Mouse (Mus musculus) left cerebral cortex, postnatal 14 days (tissue): ENCODE measurements around the gene Foxn4. TPM values are rescaled to one million over a fixed set of nuclear protein-coding genes. Genes with fewer than 3 reads are reported as not detected.
A peak's percentile ranks its signal among the peaks of the same experiment; 100 is the strongest.

Experiments
- DNase-seq, 2 experiments: peaks; one replicate each; pipeline ENCODE4 v3.0.0; 2021 to 2022; ENCODE audit warnings: low spot score in 2 of 2, mixed read lengths in 1 of 2
- intact Hi-C: fragments of 180-260 bp; cut with DNase I; formaldehyde crosslinking; loops from one replicate; pipeline ENCODE4 v1.15.1; 2025
- long read RNA-seq, 2 experiments: library from polyadenylated mRNA; stranded (forward); transcript quantifications; one replicate each; pipeline ENCODE4 v2.0.0; 2021
- total RNA-seq, 2 experiments: library from RNA; stranded (reverse); gene quantifications; 2 replicates each; pipeline ENCODE4 v1.2.3; 2021

The Foxn4 gene
- not detected for total RNA-seq
- long read RNA-seq, experiment 1, result 0 reads
- long read RNA-seq, experiment 2, result 0 reads

DNA sequence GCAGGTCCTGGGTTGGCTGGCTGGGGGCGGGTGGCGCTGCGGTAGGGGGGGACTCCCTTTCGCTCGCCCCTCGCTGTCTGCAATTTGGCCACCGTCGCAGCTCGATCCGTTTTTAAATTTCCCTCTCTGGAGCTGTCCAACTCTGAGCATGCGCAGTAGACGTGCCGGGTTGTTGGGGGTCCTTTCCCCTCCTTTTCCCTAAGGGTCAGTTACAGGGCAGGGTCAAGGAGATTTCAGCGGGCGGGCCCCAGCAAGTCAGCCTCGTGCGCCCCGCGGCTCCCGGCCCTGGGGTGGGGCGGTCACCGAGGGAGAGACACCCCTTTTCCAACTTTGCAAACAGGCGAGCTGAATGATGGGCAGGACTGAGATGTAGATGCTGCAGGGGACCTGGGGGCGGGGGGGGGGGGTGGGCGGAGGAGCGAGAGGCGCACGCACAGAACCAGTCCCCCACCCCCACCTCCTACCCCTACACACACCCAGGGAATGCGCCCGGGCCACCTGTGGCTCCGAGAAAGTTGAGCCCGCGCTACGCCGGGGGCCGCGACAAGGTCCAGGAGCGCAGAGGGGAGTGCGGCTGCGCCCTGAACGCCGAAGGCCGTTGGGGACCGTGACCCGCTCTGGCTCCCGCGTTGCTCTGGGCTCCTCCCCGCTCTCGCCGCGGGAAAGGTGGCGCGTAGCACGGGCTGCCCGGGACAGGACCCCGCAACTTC lies at the start of gene Foxn4:
Gene Foxn4 (minus strand): TSS at position 115 of the 710 bp plus-strand sequence.
- intact Hi-C loops, result no loop called here

GRCm38 (mm10) chr5:114323105-114323790 lies 49.6 kb upstream of the Foxn4 start:
- intact Hi-C loops, result no loop called here
- DNase-seq, result no peak

More for the DNA sequence above, at the start of gene Foxn4:
- DNase-seq, result no peak

DNA sequence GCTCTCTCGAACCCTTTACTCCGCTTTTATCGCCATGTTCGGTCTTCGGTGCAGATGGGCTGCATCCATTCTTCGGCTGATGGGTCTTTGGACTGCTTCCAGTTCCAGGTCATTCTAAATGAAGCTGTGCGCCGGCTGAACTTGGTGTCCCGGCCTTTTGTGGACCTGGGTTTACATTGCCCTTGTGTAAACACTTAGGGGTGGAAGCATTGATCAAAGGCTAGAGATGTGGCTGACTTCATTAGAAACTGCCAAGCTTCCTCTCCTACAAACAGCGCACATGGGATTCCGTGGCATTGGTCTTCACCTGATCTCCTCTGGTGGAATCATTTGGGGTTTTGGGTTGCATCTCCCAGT lies 36.1 kb upstream of the Foxn4 start:
- DNase-seq, result no peak
- intact Hi-C loops, result loop anchor here (1.0 to 10.0 kb wide), 3 partner anchors 61 to 135 kb away; partner anchors contain the start of genes Kctd10 and Ube3b

DNA sequence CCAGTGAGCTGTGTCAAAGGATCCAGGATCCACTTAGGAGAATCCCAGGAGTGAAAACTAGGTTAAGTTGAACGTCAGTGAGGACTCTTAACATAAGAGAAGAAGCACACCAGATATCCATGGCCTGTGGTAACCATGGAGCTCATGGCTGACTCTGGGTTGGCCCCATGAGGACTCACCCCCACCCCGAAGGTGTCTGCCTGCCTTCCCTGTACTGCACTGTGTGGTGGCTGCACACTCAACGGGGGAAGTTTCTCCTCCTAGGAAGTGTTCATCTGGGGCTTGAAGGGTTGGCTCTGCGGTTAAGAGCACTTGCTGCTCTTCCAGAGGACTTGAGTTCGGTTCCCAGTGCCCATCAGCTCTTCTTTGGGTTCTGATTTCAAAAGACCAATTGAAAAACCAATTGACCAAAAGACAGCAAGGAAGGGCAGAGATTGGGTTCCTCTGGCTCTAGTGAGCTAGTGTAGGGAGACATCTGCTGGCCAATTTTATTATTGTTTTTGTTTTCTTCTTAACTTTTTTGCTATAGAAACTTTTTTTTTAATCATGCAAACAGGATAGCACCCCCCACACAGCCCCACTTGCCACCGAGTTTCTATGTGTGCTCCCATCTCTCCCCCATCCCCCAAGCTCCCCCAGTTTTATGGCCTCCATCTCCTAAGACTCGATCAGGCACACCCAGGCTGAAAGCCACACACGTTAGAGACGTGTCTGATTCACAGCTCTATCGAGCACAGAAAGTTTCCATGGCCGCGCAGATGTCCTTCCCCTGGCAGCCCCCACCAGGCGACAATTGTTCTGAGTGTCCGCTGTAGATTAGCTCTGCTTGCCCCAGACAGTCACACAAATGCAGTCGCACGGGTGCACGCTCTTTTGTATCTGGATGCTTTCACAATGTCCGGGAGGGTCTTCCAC lies 35.4 kb upstream of the Foxn4 start:
- peak; percentile 12 to 68 for DNase-seq
- intact Hi-C loops, result loop anchor here (1.0 to 10.0 kb wide), 2 partner anchors 61 to 134 kb away; no protein-coding TSS in a partner anchor

DNA sequence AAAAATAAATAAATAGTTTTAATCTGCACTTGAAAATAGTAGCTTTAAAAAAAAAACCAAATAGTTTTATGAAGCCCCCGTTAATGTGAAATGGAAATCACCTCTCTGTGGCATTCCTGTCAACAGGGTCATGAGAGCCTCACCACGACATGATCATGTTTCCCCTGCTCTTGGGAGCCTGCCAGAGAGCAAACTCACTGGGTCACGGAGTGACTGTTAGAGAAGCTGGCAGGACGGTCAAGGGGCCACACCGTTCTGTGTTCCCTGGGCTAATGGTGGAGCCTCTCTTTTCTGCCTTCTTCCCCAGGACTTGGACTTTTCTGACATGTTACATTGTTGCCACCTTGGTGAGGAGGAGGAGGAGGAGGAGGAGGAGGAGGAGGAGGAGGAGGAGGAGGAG lies 32.9 kb upstream of the Foxn4 start:
- DNase-seq, result no peak
- intact Hi-C loops, result loop anchor here (10.0 kb wide), 1 partner anchor 132 kb away; no protein-coding TSS in a partner anchor

DNA sequence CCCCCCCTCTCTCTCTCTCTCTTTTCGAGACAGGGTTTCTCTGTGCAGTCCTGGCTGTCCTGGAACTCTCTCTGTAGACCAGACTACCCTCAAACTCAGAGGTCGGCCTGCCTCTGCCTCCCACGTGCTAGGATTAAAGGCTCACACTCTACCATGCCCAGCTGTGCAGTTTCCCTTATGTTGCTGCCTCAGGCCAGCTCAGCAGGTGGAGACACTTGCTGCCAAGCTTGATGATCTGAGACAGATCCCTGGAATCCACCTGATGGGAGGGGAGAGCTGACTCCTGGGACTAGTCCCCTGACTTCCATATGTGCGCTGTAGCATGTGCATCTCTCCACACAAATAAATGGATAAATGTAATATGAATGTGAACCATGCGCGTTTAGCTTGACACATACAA lies 29.6 kb upstream of the Foxn4 start:
- intact Hi-C loops, result loop anchor here (10.0 kb wide), 1 partner anchor 128 kb away; no protein-coding TSS in a partner anchor
- DNase-seq, result no peak

- no peak for DNase-seq
- intact Hi-C loops, result loop anchor here (2.0 to 10.0 kb wide), 2 partner anchors 33 to 125 kb away; no protein-coding TSS in a partner anchor
Observed at GRCm38 (mm10) chr5:114299883-114300610, 26.4 kb upstream of the Foxn4 start.

DNA sequence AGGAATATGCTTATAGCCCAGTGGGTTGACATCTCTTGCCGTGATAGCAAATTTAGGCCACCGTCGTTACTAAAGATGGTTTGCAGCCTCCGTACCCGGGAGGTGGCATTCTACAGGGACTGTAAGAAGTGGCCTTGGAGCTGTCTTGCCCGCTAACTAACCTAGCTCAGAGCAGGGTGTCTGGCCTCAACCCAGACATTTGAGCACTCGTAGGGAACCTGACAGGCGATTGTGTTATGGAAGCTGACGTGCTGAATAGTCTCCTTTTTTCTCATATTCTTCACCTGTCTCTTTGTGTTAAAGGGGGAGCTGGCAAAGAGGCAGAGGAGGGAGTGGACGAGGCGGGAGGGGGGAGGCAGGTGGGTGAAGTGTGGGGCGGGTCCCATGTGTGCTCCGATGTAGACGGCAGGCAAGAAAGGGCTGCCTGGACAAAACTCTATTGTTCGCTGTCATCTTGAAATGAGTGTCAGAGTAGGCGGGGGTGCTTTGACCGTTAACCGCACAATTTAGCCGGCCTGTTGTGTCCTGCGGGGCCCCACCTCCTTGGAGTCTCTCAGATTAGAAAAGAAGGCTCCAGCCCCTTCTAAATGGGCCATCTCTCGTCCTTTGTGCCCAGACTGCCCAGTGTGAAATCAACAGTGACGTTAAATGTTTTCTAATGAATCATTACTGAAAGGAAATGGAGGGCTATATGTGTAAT lies 25.7 kb upstream of the Foxn4 start:
- DNase-seq, result no peak
- intact Hi-C loops, result no loop called here

DNA sequence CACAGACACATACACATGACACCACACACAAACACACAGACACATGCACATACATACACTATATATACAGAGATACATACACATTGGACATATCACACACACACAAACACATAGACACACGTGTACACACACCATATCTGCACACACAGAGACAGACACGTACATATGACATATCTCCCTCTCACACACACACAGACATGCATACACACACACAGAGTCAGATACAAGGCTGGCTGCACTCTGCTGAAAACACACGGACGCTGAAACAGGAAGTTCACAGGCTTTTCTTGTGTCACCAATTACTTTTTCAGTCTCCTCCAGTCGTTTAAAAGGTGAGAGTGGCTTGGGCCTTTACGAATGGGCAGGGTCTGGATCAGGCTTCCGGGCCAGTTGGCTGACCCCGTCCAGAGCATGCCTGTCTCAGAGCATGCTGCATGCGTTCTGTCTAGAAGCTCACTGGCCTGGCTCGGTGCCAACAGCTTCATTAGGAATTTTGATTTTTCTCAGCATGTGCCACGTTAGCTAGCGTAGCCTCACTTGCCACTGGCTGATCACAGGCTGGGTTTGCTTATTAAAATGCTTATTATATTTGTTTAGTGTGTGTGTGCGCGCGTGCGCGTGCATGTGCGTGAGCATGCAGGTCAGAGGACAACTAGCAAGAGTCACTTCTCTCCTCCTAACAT lies 24.7 kb upstream of the Foxn4 start:
- intact Hi-C loops, result no loop called here
- DNase-seq, result peak; percentile 12 to 19

DNA sequence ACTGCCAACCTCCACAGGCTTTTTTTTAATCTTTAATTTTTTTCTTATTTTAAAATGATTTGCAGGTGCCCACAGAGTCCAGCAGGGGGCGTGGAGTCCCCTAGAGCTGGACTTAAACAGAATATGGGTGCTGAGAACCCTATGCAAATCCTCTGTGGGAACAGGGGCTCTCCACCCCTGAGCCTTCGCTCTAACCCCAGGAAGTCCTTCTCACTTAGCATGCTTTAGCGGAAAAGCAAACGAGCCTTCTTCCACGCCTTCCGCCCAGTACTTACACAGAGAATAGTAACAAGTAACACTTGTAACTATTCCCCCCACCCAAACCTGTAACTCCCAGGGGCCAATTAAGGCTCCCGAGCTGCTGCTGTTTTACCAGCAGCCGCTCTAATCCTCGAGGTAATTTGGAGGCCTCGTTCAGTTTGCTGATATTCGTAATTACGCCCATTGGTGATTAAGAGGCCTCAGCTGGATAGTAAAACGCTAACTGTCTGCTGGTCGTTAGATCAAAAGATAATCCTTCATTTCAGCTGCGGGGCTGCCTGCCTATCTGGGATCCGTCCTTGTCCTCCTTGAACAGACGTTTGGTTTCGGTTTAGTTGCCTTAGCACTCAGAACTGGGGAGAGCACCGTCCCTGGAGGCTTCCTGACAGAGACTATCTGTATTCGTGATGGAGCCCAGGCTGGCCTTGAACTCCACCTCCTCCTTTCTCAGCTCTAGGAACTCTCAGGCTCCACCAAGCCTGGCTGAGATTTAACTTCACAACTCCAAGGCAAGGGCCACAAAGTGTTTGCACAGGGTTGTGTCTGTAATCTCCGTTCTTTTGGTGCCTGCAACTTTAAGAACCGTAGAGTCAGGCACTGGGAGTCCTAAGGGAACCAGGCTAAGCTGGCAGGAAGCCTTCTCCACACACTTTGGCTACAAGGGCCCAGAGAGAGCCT lies 23.4 kb upstream of the Foxn4 start:
- no peak for DNase-seq
- intact Hi-C loops, result no loop called here

DNA sequence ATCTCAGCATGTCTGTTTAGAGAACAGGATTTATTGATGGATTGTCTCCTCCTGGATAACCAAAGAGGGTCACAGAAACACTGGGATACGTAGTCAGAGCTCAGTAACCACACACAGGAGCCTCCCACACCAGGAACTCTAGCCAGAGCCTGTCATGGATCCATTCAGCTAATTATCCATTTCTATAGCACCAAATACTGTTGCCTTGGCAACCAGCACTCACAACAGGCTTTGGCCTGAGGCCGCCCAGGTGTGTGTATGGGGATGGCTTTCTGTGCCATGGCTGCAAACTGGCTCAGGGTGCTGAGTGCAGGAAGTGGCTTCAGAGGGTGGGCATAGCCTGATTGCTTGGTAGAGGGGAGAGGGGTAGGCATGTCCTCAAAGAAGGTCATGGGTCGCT lies 16.4 kb upstream of the Foxn4 start:
- intact Hi-C loops, result no loop called here
- DNase-seq, result peak; percentile 11 to 41

- intact Hi-C loops, result no loop called here
- DNase-seq, result no peak
Observed at GRCm38 (mm10) chr5:114288874-114289273, 15.3 kb upstream of the Foxn4 start, which contains the start of gene Myo1h. TSS of gene Myo1h (plus strand) at chr5:114289166.

- intact Hi-C loops, result no loop called here
- DNase-seq, result no peak
Observed at GRCm38 (mm10) chr5:114288396-114288795, 14.8 kb upstream of the Foxn4 start.

DNA sequence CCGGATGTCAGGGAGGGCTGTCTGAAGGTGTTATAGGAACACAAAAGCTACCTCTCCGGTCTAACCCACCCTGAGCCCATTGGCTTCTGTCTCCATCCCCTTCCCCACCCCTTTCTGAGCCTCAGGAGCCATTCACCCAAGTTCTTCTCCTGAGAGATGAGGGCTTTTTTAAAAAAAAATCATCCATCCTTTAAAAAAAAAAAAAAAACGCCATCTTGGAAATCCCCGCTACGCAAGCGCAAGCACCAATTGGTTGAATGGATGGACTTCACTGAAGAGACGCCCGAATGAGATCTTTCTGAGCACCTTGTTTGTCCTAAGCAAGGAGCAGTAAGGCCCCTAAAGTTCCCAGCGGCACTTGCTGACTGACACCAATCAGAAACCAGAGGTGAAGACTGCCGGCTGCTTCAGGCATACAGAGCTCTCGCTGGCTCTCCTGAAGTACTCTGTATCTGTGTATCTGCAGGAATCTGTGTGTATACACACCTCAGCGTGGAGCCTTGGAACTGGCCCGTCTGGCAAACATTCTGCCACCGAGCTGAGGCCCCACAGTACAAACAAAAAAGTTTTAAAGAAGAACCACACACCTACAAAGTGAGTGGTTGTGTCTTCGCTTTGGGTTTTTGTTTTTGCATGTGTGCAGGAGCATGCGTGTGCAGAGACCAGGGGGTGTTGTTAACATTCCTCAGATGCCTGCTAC lies 13.4 kb upstream of the Foxn4 start:
- intact Hi-C loops, result no loop called here
- no peak for DNase-seq

- intact Hi-C loops, result no loop called here
- peak in 1 of 2 experiments; percentile 14 for DNase-seq
Observed at GRCm38 (mm10) chr5:114286102-114286501, 12.5 kb upstream of the Foxn4 start.

- DNase-seq, result no peak
- intact Hi-C loops, result no loop called here
Observed at GRCm38 (mm10) chr5:114285398-114285700, 11.7 kb upstream of the Foxn4 start.
